Mouse (Mus musculus): ENCODE results near the gene Sec61a2.

Gene Sec61a2

GRCm38 (mm10) chr2:5888865-5889264, 6.4 kb downstream of the Sec61a2 start:
- DNase-seq (ENCODE audit: low spot score in 2 of 2): no peak

- no peak for DNase-seq (ENCODE audit: low spot score in 2 of 2)
These were observed 17.8 kb downstream of the Sec61a2 start for GRCm38 (mm10) chr2:5877446-5877845.

- DNase-seq (ENCODE audit: low spot score in 2 of 2): no peak
These were observed 25.5 kb downstream of the Sec61a2 start for GRCm38 (mm10) chr2:5869746-5870145.

GRCm38 (mm10) chr2:5867681-5868080, 27.6 kb downstream of the Sec61a2 start:
- no peak for DNase-seq (ENCODE audit: low spot score in 2 of 2)

- DNase-seq (ENCODE audit: low spot score in 2 of 2): no peak
These were observed 32.4 kb downstream of the Sec61a2 start, which contains the start of gene Gm13199 for GRCm38 (mm10) chr2:5862834-5863233. Gm13199 (minus strand) TSS chr2:5862934.

- DNase-seq (ENCODE audit: low spot score in 2 of 2): no peak
These were observed 43.4 kb downstream of the Sec61a2 start for GRCm38 (mm10) chr2:5851866-5852265.

- no peak for DNase-seq (ENCODE audit: low spot score in 2 of 2)
These were observed 44.1 kb downstream of the Sec61a2 start for GRCm38 (mm10) chr2:5851116-5851515.

GRCm38 (mm10) chr2:5845826-5846225, 49.4 kb downstream of the Sec61a2 start:
- DNase-seq (ENCODE audit: low spot score in 2 of 2): no peak

- peak; percentile 93 to 96 for DNase-seq (ENCODE audit: low spot score in 2 of 2)
These were observed 50.2 kb downstream of the Sec61a2 start, which contains the start of the genes Nudt5 and Cdc123 for GRCm38 (mm10) chr2:5844873-5845631. Nudt5 (plus strand) TSS chr2:5845019. Cdc123 (minus strand) TSS chr2:5845164.

- no peak for DNase-seq (ENCODE audit: low spot score in 2 of 2)
These were observed 50.9 kb downstream of the Sec61a2 start for GRCm38 (mm10) chr2:5844181-5844872.

GRCm38 (mm10) chr2:5840815-5841214, 54.4 kb downstream of the Sec61a2 start:
- no peak for DNase-seq (ENCODE audit: low spot score in 2 of 2)

GRCm38 (mm10) chr2:5825265-5825913, 69.8 kb downstream of the Sec61a2 start:
- no peak for DNase-seq (ENCODE audit: low spot score in 2 of 2)

- no peak for DNase-seq (ENCODE audit: low spot score in 2 of 2)
These were observed 70.5 kb downstream of the Sec61a2 start for GRCm38 (mm10) chr2:5824685-5825084.

GRCm38 (mm10) chr2:5824213-5824612, 71.0 kb downstream of the Sec61a2 start:
- DNase-seq (ENCODE audit: low spot score in 2 of 2): no peak

- no peak for DNase-seq (ENCODE audit: low spot score in 2 of 2)
These were observed 72.8 kb downstream of the Sec61a2 start for GRCm38 (mm10) chr2:5822449-5822848.

GRCm38 (mm10) chr2:5821264-5821663, 74.0 kb downstream of the Sec61a2 start:
- no peak for DNase-seq (ENCODE audit: low spot score in 2 of 2)

Measured in right cerebral cortex, postnatal 10 days (tissue).